In genomic region chr13:49134491-49134890, GRCm38 (mm10) we compare ENCODE assay signal across 26 mouse cellular contexts. TPM values are rescaled to one million over a fixed set of nuclear protein-coding genes. Genes with fewer than 3 reads are reported as not detected.
DNase-seq lines count a peak whose midpoint lies in the region; ATAC-seq and TF ChIP-seq lines count a peak whose summit lies in the region.
"Had no signal": no experiment of that assay in that cellular context is flagged by ENCODE, and none has a peak within 500 bp of the region (broad histone marks: within the 10 kb centered on the region; RNA-seq: fewer than 3 reads in every experiment).

No protein-coding gene starts in this region.

- H3K9me3 ChIP-seq in heart, embryonic 10.5 days: no peaks in the 10 kb centered on the region
- no peaks in the 10 kb centered on the region for H3K9me3 ChIP-seq in hindbrain, postnatal 0 days (ENCODE audit: low read length)
- H3K9me3 ChIP-seq: embryonic facial prominence, embryonic 15.5 days; limb, embryonic 10.5 days; liver, embryonic 15.5 days; lung, embryonic 15.5 days; midbrain, embryonic 10.5 days; neural tube, embryonic 13.5 days had no signal

- WGBS in cerebellum, adult 2 months: 32% methylated on average over 11 of the region's 11 CpGs
- WGBS in heart, embryonic 10.5 days: 78% methylated on average over 11 of the region's 11 CpGs
- WGBS in hindbrain, postnatal 0 days: 93% methylated on average over 11 of the region's 11 CpGs

- ATAC-seq in hindbrain, postnatal 0 days: no peak
- ATAC-seq: CD4-positive, CD25-positive, alpha-beta regulatory T cell, adult 4 months; forebrain, embryonic 16.5 days; intestine, postnatal 0 days; midbrain, embryonic 16.5 days had no signal

- H3K36me3 ChIP-seq in heart, embryonic 10.5 days: no peaks in the 10 kb centered on the region
- no peaks in the 10 kb centered on the region for H3K36me3 ChIP-seq in hindbrain, postnatal 0 days (ENCODE audit: insufficient read depth, low read length)
- H3K36me3 ChIP-seq: embryonic facial prominence, embryonic 15.5 days; limb, embryonic 10.5 days; liver, embryonic 15.5 days; lung, embryonic 15.5 days had no signal

- no peak overlapping the region for H3K4me3 ChIP-seq in cerebellum, adult 2 months (replicated peaks; ENCODE audit: insufficient read depth, low read depth, low read length)
- no peak overlapping the region for H3K4me3 ChIP-seq in heart, embryonic 10.5 days
- no peak overlapping the region for H3K4me3 ChIP-seq in hindbrain, postnatal 0 days (ENCODE audit: low read length)
- H3K4me3 ChIP-seq: embryonic facial prominence, embryonic 15.5 days; layer of hippocampus, adult 2 months; limb, embryonic 10.5 days; liver, embryonic 15.5 days; lung, embryonic 15.5 days; midbrain, embryonic 10.5 days; myocyte; neural tube, embryonic 13.5 days had no signal

- peak overlapping the region; percentile 32; the same call in 1 of the 2 replicates for H3K27ac ChIP-seq in cerebellum, adult 2 months (ENCODE audit: insufficient read depth, low read length)
- H3K27ac ChIP-seq in heart, embryonic 10.5 days: no peak overlapping the region
- no peak overlapping the region for H3K27ac ChIP-seq in hindbrain, postnatal 0 days
- H3K27ac ChIP-seq: embryonic facial prominence, embryonic 15.5 days; layer of hippocampus, adult 2 months; limb, embryonic 10.5 days; liver, embryonic 15.5 days; lung, embryonic 15.5 days; macrophage; midbrain, embryonic 10.5 days had no signal

- peaks cover 58% of the 10 kb centered on the region for H3K4me1 ChIP-seq in cerebellum, adult 2 months (ENCODE audit: control insufficient read depth, insufficient read depth, low read length)
- peaks cover 27% of the 10 kb centered on the region for H3K4me1 ChIP-seq in heart, embryonic 10.5 days
- peaks cover 37% of the 10 kb centered on the region for H3K4me1 ChIP-seq in hindbrain, postnatal 0 days (ENCODE audit: insufficient read depth, low read length)

- no peaks in the 10 kb centered on the region for H3K27me3 ChIP-seq in cerebellum, adult 2 months (ENCODE audit: control insufficient read depth, insufficient read depth, low read length)
- 0 out of 2 replicates have a peak, but pooled peaks cover 1% of the 10 kb centered on the region for H3K27me3 ChIP-seq in heart, embryonic 10.5 days (ENCODE audit: insufficient read depth, poor library complexity, severe bottlenecking)
- H3K27me3 ChIP-seq in hindbrain, postnatal 0 days (ENCODE audit: insufficient read depth, low read length): no peaks in the 10 kb centered on the region
- H3K27me3 ChIP-seq: embryonic facial prominence, embryonic 15.5 days; liver, embryonic 15.5 days; lung, embryonic 15.5 days; neural tube, embryonic 13.5 days had no signal

- DNase-seq in cerebellum, adult 2 months: peak in 1 of 2 experiments; percentile 38
- DNase-seq in cerebellum, postnatal 36 days: no peak
- peak; percentile 98 for DNase-seq in heart, adult 11 months
- no peak for DNase-seq in heart, embryonic 10.5 days (ENCODE audit: low spot score)
- DNase-seq in heart, adult 8-10 months (ENCODE audit: low spot score): peak; percentile 69
- peak; percentile 31 for DNase-seq in heart, postnatal 4 days
- DNase-seq in lung, postnatal 36 days: no peak
- DNase-seq in hindbrain, postnatal 0 days (ENCODE audit: low spot score): no peak
- DNase-seq: adrenal gland, postnatal 36 days; liver; retina, postnatal 1 day; thymus, postnatal 14 days had no signal

- H3K9ac ChIP-seq in hindbrain, postnatal 0 days (replicated peaks; ENCODE audit: low read length): no peak overlapping the region
- H3K9ac ChIP-seq: embryonic facial prominence, embryonic 15.5 days; liver, embryonic 15.5 days; lung, embryonic 15.5 days; neural tube, embryonic 13.5 days had no signal

- no peak for TF ChIP-seq POLR2A in cerebellum, adult 2 months (IDR thresholded peaks at IDR 0.05; ENCODE audit: borderline replicate concordance, insufficient read depth, low read length)

- TF ChIP-seq CTCF in cerebellum, adult 2 months (IDR thresholded peaks at IDR 0.05; ENCODE audit: borderline replicate concordance, insufficient read depth, low read depth, low read length): no peak
- TF ChIP-seq CTCF in hindbrain, postnatal 0 days (IDR thresholded peaks at IDR 0.05; ENCODE audit: low read depth): no peak

- no peak overlapping the region for H3K4me2 ChIP-seq in hindbrain, postnatal 0 days (ENCODE audit: low read depth, low read length)
- H3K4me2 ChIP-seq: embryonic facial prominence, embryonic 15.5 days; liver, embryonic 15.5 days; lung, embryonic 15.5 days; neural tube, embryonic 13.5 days had no signal

RNA-seq across cellular contexts. Expression of gene Wnk2, which starts 13.3 kb away (rescaled TPM):
- polyA plus RNA-seq in cerebellum, adult 2 months (2012; rRNA removed): 73.2 and 78.3 TPM in 2 replicates
- 0.89 TPM in 2 replicates for polyA plus RNA-seq in heart, embryonic 10.5 days (2016; fragmentation: Nextera tagmentation; extraction: Ambion mirVana)
- 10 to 100 TPM; 60.5 to 89.6 (median 75.4) TPM for total RNA-seq in heart, adult 8-10 months (2022)
- total RNA-seq in heart, postnatal 4 days (2021): 10 to 100 TPM; 22.3 to 25.0 TPM
- 63.8 and 68.9 TPM in 2 replicates for total RNA-seq in hindbrain, postnatal 0 days (2014; rRNA removed)
- 14.5 and 15.1 TPM in 2 replicates for polyA plus RNA-seq in hindbrain, postnatal 0 days (2015; fragmentation: Nextera tagmentation; extraction: Ambion mirVana)
- total RNA-seq: common myeloid progenitor, adult 5-6 weeks had no signal
- polyA plus RNA-seq: CD4-positive, CD25-positive, alpha-beta regulatory T cell, adult 4 months; macrophage; myocyte had no signal

RNA-seq across cellular contexts. Expression of gene Ninj1, which starts 52.8 kb away (rescaled TPM):
- 87.5 and 91.1 TPM in 2 replicates for polyA plus RNA-seq in cerebellum, adult 2 months (2012; rRNA removed)
- polyA plus RNA-seq in heart, embryonic 10.5 days (2016; fragmentation: Nextera tagmentation; extraction: Ambion mirVana): 51.3 and 55.3 TPM in 2 replicates
- 100 to 1,000 TPM; 111 to 152 (median 131) TPM for total RNA-seq in heart, adult 8-10 months (2022)
- total RNA-seq in heart, postnatal 4 days (2021): 10 to 100 TPM; 51.3 to 53.5 TPM
- total RNA-seq in hindbrain, postnatal 0 days (2014; rRNA removed): 44.1 and 54.4 TPM in 2 replicates
- 50.0 and 50.7 TPM in 2 replicates for polyA plus RNA-seq in hindbrain, postnatal 0 days (2015; fragmentation: Nextera tagmentation; extraction: Ambion mirVana)

Comparison
In these comparisons a context has a peak if more than half of its experiments do, and no peak if none do; other contexts are left out.
1. DNase-seq: peak in heart, adult 11 months (single experiment), heart, adult 8-10 months (single experiment) and heart, postnatal 4 days (single experiment); none in cerebellum, postnatal 36 days (0 of 2), heart, embryonic 10.5 days (single experiment), lung, postnatal 36 days (single experiment) and hindbrain, postnatal 0 days (single experiment).